Mouse (Mus musculus): Measurements from ENCODE around the gene Metap2.
"Not testable (repeated sequence)": the region's sequence is repeated elsewhere in the genome, so short reads cannot be mapped to it uniquely, and the experiment has no call there.

GRCm38 (mm10) chr10:93835115-93835514 is 61.8 kb downstream of the Metap2 start:
- not testable (repeated sequence) for TF ChIP-seq TAL1, GATA1 (IDR thresholded peaks at IDR 0.05; ENCODE audit: low read length)
